Mouse (Mus musculus): ENCODE measurements around the gene Mmd2. TPM values are rescaled to one million over a fixed set of nuclear protein-coding genes. Genes with fewer than 3 reads are reported as not detected.

Gene Mmd2
- polyA plus RNA-seq, 1 experiment from 2014 or later, result 0.09 TPM

DNA sequence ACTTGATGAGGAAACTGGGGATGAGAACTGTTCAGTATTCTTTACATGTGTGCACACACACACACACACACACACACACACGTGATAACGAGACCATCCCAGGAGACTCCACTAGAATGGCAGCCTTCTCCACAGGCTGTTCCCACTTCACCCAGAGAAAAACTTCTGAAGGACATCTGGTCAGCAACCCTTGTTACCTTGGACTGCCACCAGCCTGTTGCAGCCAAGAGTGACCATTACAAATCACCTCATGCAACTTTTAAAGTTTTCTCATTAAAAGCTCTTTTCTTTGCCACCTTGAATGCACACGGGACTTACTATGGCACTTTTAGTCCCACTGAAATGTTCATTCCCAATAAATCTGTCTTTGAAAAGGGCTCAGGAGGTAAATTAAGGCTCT, 71.3 kb downstream of the Mmd2 start:
- WGBS, result 74% methylated on average over 3 of the region's 3 CpGs
- Histone ChIP-seq H3K9ac (no peak overlapping the region), H3K36me3 (no peaks in the 10 kb centered on the region)

DNA sequence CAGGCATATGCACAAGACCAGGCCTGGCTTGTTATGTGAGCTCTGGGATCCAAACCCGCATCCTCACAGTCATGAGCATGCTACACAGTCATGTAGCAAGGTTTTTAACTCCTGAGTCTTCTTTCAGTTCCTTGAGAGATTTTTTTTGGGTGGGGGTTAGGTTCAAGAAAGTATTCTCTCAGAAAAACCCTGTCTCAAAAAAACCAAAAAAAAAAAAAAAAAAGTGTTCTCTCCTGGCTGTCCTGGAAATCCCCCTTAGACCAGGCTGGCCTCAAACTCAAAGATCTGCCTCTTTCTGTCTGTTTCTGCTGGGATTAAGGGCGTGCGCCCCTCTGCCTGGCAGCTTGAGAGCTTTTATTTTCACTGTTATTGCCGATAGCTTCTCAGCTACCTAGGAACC, 73.2 kb downstream of the Mmd2 start:
- H3K4me2 ChIP-seq, result no peak overlapping the region
- no peaks in the 10 kb centered on the region for H3K9me3 ChIP-seq (replicated peaks)
- H3K4me1 ChIP-seq (replicated peaks), result peaks cover 15% of the 10 kb centered on the region
- no peak overlapping the region for H3K27ac ChIP-seq
- no peak overlapping the region for H3K9ac ChIP-seq
- no peaks in the 10 kb centered on the region for H3K36me3 ChIP-seq
- WGBS, result 82% methylated on average over 4 of the region's 4 CpGs
- no peak for ATAC-seq (replicated peaks; ENCODE audit: insufficient number of reproducible peaks, insufficient read depth, low FRiP score, low read depth)
- no peak overlapping the region for H3K4me3 ChIP-seq
- H3K27me3 ChIP-seq, result no peaks in the 10 kb centered on the region

More for the DNA sequence above, 71.3 kb downstream of the Mmd2 start:
- H3K27me3 ChIP-seq, result no peaks in the 10 kb centered on the region
- H3K27ac ChIP-seq, result no peak overlapping the region
- H3K4me2 ChIP-seq, result no peak overlapping the region
- peaks cover 23% of the 10 kb centered on the region for H3K4me1 ChIP-seq (replicated peaks)
- ATAC-seq (replicated peaks; ENCODE audit: insufficient number of reproducible peaks, insufficient read depth, low FRiP score, low read depth), result no peak
- no peak overlapping the region for H3K4me3 ChIP-seq
- no peaks in the 10 kb centered on the region for H3K9me3 ChIP-seq (replicated peaks)

DNA sequence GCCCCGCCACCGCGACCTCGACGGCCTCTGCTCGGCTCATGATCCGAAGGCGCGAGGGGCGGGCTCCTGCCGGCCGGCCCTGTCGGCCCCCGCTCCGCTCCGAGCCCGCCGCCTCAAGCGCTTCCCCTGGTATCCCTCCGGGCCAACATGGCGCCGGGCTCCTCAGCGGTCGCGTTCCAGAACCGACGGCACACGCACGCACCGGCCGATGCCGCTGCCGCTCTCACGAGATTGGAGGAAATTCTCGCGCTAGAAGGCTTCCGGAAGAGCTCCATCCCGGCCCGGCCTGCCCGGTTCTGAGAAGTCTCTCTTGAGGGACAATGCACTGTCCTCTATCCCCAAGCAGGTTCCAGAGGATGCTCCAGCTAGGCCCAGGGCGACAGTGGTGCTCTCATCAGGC, 78.7 kb downstream of the Mmd2 start, which contains the start of gene Papolb:
Papolb (minus strand) TSS at position 162 of the 400 bp plus-strand sequence.
- ATAC-seq (replicated peaks; ENCODE audit: insufficient number of reproducible peaks, insufficient read depth, low FRiP score, low read depth), result no peak
- Histone ChIP-seq H3K9ac (no peak within 1 kb of the TSS), H3K36me3 (no peaks in the 10 kb centered on the region), H3K4me3 (peak within 1 kb of the TSS; percentile 24; the same call in 1 of the 2 replicates), H3K4me1 (replicated peaks) (peaks cover 9% of the 10 kb centered on the region), H3K4me2 (peak within 1 kb of the TSS; percentile 45; the same call in 1 of the 2 replicates), H3K27me3 (peaks cover 12% of the 10 kb centered on the region), H3K9me3 (replicated peaks) (no peaks in the 10 kb centered on the region), H3K27ac (no peak within 1 kb of the TSS)
- WGBS, result 40% methylated on average over 41 of the region's 41 CpGs

DNA sequence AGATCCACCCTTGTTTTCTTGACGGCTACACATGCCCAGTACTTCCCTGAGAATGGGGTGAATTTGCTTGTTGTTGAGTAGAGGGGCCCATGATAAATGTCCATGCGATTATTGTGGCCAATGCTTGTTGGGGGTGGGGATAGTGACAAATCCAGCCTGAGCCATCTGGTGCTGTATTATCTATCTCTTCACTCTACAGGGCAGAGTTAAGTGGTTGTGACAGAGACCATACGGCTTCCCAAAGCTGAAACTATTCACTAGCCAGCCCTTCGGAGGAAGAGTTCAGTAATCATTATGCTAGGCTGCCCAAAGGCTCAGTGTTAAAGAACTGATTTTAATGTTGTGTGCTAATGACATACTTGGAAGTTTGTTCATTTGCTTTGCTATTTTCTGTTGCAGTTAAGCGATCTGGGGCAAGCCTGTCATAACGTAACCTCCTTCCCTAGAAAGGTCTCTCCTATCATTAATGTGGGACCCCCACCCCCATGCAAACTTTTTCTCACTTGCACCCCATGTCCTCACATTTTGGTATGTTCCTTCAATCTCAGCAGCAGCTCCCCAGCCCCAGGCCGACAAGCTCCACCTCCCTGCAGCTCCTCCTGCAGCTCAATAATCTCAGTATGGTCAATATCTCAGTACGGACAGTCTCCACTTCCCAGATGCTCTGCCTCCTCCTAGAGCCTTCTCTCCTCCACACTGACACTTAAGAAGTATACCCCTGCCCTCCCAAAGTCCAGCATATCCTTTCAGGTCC, 83.7 kb downstream of the Mmd2 start:
- no peak overlapping the region for H3K4me3 ChIP-seq
- no peak overlapping the region for H3K4me2 ChIP-seq
- no peak overlapping the region for H3K9ac ChIP-seq
- H3K36me3 ChIP-seq, result no peaks in the 10 kb centered on the region
- H3K9me3 ChIP-seq (replicated peaks), result no peaks in the 10 kb centered on the region
- 35% methylated on average over 8 of the region's 8 CpGs for WGBS
- H3K27ac ChIP-seq, result no peak overlapping the region
- no peak for ATAC-seq (replicated peaks; ENCODE audit: insufficient number of reproducible peaks, insufficient read depth, low FRiP score, low read depth)
- H3K4me1 ChIP-seq (replicated peaks), result peaks cover 12% of the 10 kb centered on the region
- peaks cover 8% of the 10 kb centered on the region for H3K27me3 ChIP-seq

GRCm38 (mm10) chr5:142521195-142521866, 87.3 kb downstream of the Mmd2 start:
- Histone ChIP-seq H3K4me3 (no peak overlapping the region), H3K4me1 (replicated peaks) (peaks cover 26% of the 10 kb centered on the region), H3K4me2 (no peak overlapping the region), H3K27ac (no peak overlapping the region), H3K9ac (no peak overlapping the region), H3K36me3 (no peaks in the 10 kb centered on the region), H3K27me3 (no peaks in the 10 kb centered on the region), H3K9me3 (replicated peaks) (no peaks in the 10 kb centered on the region)
- ATAC-seq (replicated peaks; ENCODE audit: insufficient number of reproducible peaks, insufficient read depth, low FRiP score, low read depth), result no peak
- 82% methylated on average over 11 of the region's 11 CpGs for WGBS

DNA sequence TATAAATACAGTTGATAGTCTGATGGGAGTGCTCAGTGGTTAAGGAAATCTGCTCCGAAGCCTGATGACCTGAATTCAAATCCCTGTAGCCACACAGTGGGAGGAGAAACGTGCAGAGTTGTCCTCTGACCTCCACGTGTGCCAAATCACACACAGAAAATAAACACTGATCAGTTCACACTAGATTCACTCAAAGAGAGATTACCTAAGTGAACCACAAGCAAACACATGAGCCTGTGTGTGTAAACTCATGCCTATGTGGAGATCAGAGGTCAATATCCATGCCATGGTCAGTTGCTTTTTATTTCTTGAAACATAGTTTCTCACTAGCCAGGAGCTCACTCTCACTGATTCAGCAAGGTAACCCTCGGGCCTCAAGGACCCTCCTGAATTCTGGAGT, 88.2 kb downstream of the Mmd2 start:
- Histone ChIP-seq H3K9ac (no peak overlapping the region), H3K9me3 (replicated peaks) (no peaks in the 10 kb centered on the region), H3K27ac (no peak overlapping the region), H3K36me3 (no peaks in the 10 kb centered on the region), H3K27me3 (no peaks in the 10 kb centered on the region), H3K4me3 (no peak overlapping the region), H3K4me1 (replicated peaks) (peaks cover 24% of the 10 kb centered on the region), H3K4me2 (no peak overlapping the region)
- no peak for ATAC-seq (replicated peaks; ENCODE audit: insufficient number of reproducible peaks, insufficient read depth, low FRiP score, low read depth)
- WGBS, result 79% methylated on average over 4 of the region's 4 CpGs

GRCm38 (mm10) chr5:142518973-142519372, 89.6 kb downstream of the Mmd2 start:
- Histone ChIP-seq H3K4me1 (replicated peaks) (peaks cover 14% of the 10 kb centered on the region), H3K27me3 (no peaks in the 10 kb centered on the region), H3K4me3 (no peak overlapping the region), H3K9me3 (replicated peaks) (no peaks in the 10 kb centered on the region), H3K4me2 (no peak overlapping the region), H3K27ac (peak overlapping the region; percentile 39), H3K9ac (no peak overlapping the region), H3K36me3 (no peaks in the 10 kb centered on the region)
- WGBS, result 29% methylated on average over 6 of the region's 6 CpGs
- ATAC-seq (replicated peaks; ENCODE audit: insufficient number of reproducible peaks, insufficient read depth, low FRiP score, low read depth), result peak; percentile 54; the same call in 1 of the 2 replicates

Other genes with a start within 250 kb of the Mmd2 start
- gene Foxk1, start 207.3 kb downstream of the Mmd2 start, polyA plus RNA-seq (2015; fragmentation: Nextera tagmentation; extraction: Ambion mirVana), result 3.1 and 4.2 TPM in 2 replicates
- gene Ap5z1, start 144.9 kb downstream of the Mmd2 start, polyA plus RNA-seq (2015; fragmentation: Nextera tagmentation; extraction: Ambion mirVana), result 6.0 and 8.8 TPM in 2 replicates
- 0.09 and 0.13 TPM in 2 replicates for gene Papolb, start 78.7 kb downstream of the Mmd2 start, polyA plus RNA-seq (2015; fragmentation: Nextera tagmentation; extraction: Ambion mirVana)
- 8.6 and 9.7 TPM in 2 replicates for gene Radil, start 57.7 kb downstream of the Mmd2 start, polyA plus RNA-seq (2015; fragmentation: Nextera tagmentation; extraction: Ambion mirVana)
- gene Wipi2, start 18.9 kb upstream of the Mmd2 start, polyA plus RNA-seq (2015; fragmentation: Nextera tagmentation; extraction: Ambion mirVana), result 23.9 and 28.3 TPM in 2 replicates
- gene Slc29a4, start 83.7 kb upstream of the Mmd2 start, polyA plus RNA-seq (2015; fragmentation: Nextera tagmentation; extraction: Ambion mirVana), result 1.1 and 1.9 TPM in 2 replicates
- gene Tnrc18, start 208.9 kb upstream of the Mmd2 start, polyA plus RNA-seq (2015; fragmentation: Nextera tagmentation; extraction: Ambion mirVana), result 17.1 and 24.2 TPM in 2 replicates